Mouse (Mus musculus): ENCODE data around the gene Rab3c. TPM values are rescaled to one million over a fixed set of nuclear protein-coding genes. Genes with fewer than 3 reads are reported as not detected.

Rab3c gene
- polyA plus RNA-seq, 1 experiment from 2014 or later: 2.4 TPM

GRCm38 (mm10) chr13:110083961-110084360 lies 196.8 kb downstream of the Rab3c start:
- Histone ChIP-seq H3K9me3 (replicated peaks) (no peaks in the 10 kb centered on the region), H3K27ac (replicated peaks) (no peak overlapping the region), H3K4me1 (no peaks in the 10 kb centered on the region), H3K9ac (no peak overlapping the region), H3K27me3 (no peaks in the 10 kb centered on the region), H3K4me2 (replicated peaks) (no peak overlapping the region), H3K4me3 (replicated peaks) (no peak overlapping the region), H3K36me3 (no peaks in the 10 kb centered on the region)
- WGBS: 90% methylated on average over 8 of the region's 8 CpGs
- no peak for ATAC-seq (ENCODE audit: insufficient number of reproducible peaks, low FRiP score, low TSS enrichment, low read depth)

DNA sequence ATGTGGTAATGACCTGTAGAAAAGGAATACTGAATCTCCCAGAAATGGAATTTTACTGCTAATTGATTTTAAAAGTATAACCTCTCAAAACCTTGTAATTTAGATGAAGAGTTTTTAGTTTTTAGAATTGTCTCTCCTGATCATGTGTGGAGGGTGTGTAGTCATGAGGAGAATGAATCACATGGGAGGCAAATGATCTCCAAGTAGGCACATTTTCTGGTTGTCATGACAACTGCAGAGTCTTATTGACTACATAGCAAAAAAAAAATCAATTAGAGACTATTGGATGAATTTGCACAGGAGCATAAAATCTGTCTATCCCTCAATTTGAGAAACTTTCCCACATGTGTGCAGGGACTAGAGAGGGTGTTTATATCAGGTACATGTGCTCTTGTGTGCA lies 199.6 kb downstream of the Rab3c start:
- Histone ChIP-seq H3K27ac (replicated peaks) (no peak overlapping the region), H3K27me3 (no peaks in the 10 kb centered on the region), H3K4me3 (replicated peaks) (no peak overlapping the region), H3K9me3 (replicated peaks) (no peaks in the 10 kb centered on the region), H3K36me3 (no peaks in the 10 kb centered on the region), H3K4me2 (replicated peaks) (no peak overlapping the region), H3K4me1 (no peaks in the 10 kb centered on the region), H3K9ac (no peak overlapping the region)
- no peak for ATAC-seq (ENCODE audit: insufficient number of reproducible peaks, low FRiP score, low TSS enrichment, low read depth)

DNA sequence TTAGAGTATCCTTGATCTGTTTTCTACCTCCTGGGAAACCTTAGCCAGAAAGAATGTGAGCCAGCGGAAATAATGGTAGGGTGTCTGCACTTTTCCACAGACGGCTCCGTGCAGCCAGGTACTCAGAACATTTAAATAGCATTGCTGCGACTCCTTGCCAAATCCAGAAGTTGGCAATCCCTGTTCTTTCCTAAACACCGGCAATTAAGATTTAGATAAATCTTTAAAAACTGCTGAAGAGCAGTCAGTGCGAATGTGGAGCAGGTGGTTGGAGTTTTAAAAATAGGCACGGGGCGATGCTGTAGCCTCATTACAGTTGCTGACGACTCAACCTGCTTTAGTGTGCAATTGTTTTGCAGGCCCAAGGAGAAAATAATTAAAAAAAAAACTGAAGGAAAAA lies 205.2 kb downstream of the Rab3c start:
- Histone ChIP-seq H3K27ac (replicated peaks) (no peak overlapping the region), H3K4me1 (no peaks in the 10 kb centered on the region), H3K4me3 (replicated peaks) (no peak overlapping the region), H3K9ac (no peak overlapping the region), H3K4me2 (replicated peaks) (no peak overlapping the region), H3K27me3 (no peaks in the 10 kb centered on the region), H3K9me3 (replicated peaks) (no peaks in the 10 kb centered on the region), H3K36me3 (no peaks in the 10 kb centered on the region)
- ATAC-seq (ENCODE audit: insufficient number of reproducible peaks, low FRiP score, low TSS enrichment, low read depth): no peak
- WGBS: 63% methylated on average over 9 of the region's 9 CpGs

DNA sequence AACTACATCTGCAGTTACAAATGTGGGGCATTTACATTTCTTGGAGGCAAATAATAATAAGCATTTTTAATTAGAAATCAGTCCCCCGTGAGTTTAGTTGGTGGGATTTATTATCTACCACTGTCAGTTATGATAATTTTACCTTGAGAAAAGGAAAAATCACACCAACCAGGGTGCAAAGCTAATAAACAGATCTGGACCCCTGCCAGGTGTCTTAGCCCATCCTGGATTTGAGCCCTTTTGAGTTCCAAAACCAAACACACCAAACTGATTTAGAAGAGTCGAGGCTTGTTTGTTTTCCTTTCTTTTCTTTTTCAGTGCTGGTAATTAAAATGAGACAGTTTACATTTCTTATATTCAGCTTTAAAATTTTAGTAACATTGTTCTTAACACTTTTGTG lies 206.6 kb downstream of the Rab3c start:
- 58% methylated on average over 2 of the region's 2 CpGs for WGBS
- Histone ChIP-seq H3K36me3 (no peaks in the 10 kb centered on the region), H3K9ac (no peak overlapping the region), H3K27me3 (no peaks in the 10 kb centered on the region), H3K4me2 (replicated peaks) (no peak overlapping the region), H3K4me3 (replicated peaks) (no peak overlapping the region), H3K27ac (replicated peaks) (no peak overlapping the region), H3K9me3 (replicated peaks) (no peaks in the 10 kb centered on the region), H3K4me1 (no peaks in the 10 kb centered on the region)
- no peak for ATAC-seq (ENCODE audit: insufficient number of reproducible peaks, low FRiP score, low TSS enrichment, low read depth)

DNA sequence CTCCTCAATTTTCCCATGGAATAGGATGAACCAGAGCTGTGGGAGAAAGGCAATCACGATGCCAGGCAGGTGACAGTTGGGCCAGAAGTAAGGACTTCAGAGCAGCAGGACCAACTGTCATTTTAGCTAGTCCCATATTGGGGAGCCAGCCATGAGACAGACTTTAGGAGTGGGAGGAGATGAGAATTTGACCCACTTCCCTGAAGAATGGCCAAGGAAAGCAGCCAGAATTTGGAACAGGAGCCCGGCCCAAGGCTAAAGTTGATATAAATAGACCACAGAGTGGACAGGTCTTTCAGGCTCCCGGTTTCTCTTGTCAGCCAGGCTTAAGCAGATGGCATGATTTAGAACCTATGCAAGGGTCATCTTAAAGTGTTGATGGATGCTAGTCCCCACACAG lies 213.6 kb downstream of the Rab3c start:
- Histone ChIP-seq H3K27me3 (no peaks in the 10 kb centered on the region), H3K9me3 (replicated peaks) (no peaks in the 10 kb centered on the region), H3K4me3 (replicated peaks) (no peak overlapping the region), H3K4me2 (replicated peaks) (no peak overlapping the region), H3K27ac (replicated peaks) (no peak overlapping the region), H3K4me1 (0 out of 2 replicates have a peak, but pooled peaks cover 5% of the 10 kb centered on the region), H3K9ac (no peak overlapping the region), H3K36me3 (no peaks in the 10 kb centered on the region)
- no peak for ATAC-seq (ENCODE audit: insufficient number of reproducible peaks, low FRiP score, low TSS enrichment, low read depth)
- WGBS: 84% methylated on average over 3 of the region's 3 CpGs

DNA sequence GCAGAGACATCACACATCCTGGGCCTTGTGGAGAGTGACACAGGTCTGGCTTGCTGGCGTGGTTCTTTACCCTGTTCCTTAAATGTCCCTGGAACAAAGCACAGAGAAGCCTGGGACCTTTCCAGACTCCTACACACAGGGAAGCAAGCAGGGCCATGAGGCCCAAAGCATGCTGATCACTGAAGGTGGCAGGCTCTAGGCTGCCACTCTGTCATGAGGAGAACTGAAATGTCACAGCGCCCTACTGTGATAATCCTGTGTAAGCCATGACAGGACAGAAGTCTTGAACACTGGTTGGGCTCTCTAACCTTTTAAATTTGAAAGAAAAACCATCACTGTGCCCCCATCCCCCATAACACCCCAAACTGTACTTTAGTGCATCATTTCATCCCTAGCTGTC lies 214.1 kb downstream of the Rab3c start:
- Histone ChIP-seq H3K4me2 (replicated peaks) (no peak overlapping the region), H3K27me3 (no peaks in the 10 kb centered on the region), H3K36me3 (no peaks in the 10 kb centered on the region), H3K9me3 (replicated peaks) (no peaks in the 10 kb centered on the region), H3K4me3 (replicated peaks) (no peak overlapping the region), H3K4me1 (0 out of 2 replicates have a peak, but pooled peaks cover 5% of the 10 kb centered on the region), H3K27ac (replicated peaks) (no peak overlapping the region), H3K9ac (no peak overlapping the region)
- ATAC-seq (ENCODE audit: insufficient number of reproducible peaks, low FRiP score, low TSS enrichment, low read depth): no peak
- 80% methylated on average over 2 of the region's 2 CpGs for WGBS

- Histone ChIP-seq H3K27me3 (no peaks in the 10 kb centered on the region), H3K36me3 (no peaks in the 10 kb centered on the region), H3K4me2 (replicated peaks) (0 out of 2 replicates have a peak overlapping the region, but pooled peaks have one; percentile 6), H3K27ac (replicated peaks) (no peak overlapping the region), H3K9ac (no peak overlapping the region), H3K9me3 (replicated peaks) (no peaks in the 10 kb centered on the region), H3K4me3 (replicated peaks) (no peak overlapping the region), H3K4me1 (0 out of 2 replicates have a peak, but pooled peaks cover 5% of the 10 kb centered on the region)
- ATAC-seq (ENCODE audit: insufficient number of reproducible peaks, low FRiP score, low TSS enrichment, low read depth): peak; percentile 75; the same call in 1 of the 2 replicates
- whole genome bisulfite sequencing: 22% methylated on average over 9 of the region's 9 CpGs
Measured at GRCm38 (mm10) chr13:110062835-110063411, 217.9 kb downstream of the Rab3c start.

DNA sequence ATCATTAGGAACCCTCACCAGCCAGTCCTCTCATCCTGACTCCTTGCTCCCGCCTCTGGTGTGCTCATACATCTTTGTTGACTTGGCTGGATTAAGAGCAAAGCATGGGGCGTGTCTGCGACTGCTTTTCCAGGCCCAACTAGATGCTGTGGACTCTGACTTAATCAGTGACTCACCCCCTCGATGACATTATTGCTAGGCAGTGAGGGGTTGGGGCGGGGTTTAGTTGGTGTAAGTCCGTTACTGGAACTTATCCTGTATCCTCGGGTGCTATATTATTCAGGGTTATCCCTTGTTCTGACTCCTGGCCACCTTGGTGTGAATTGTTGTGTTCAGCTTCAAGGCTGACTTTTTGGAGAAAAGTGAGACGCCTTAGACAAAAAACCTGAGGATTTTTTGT lies 218.5 kb downstream of the Rab3c start:
- Histone ChIP-seq H3K36me3 (no peaks in the 10 kb centered on the region), H3K4me3 (replicated peaks) (no peak overlapping the region), H3K27ac (replicated peaks) (no peak overlapping the region), H3K4me2 (replicated peaks) (no peak overlapping the region), H3K9me3 (replicated peaks) (no peaks in the 10 kb centered on the region), H3K9ac (no peak overlapping the region), H3K27me3 (no peaks in the 10 kb centered on the region), H3K4me1 (0 out of 2 replicates have a peak, but pooled peaks cover 5% of the 10 kb centered on the region)
- ATAC-seq (ENCODE audit: insufficient number of reproducible peaks, low FRiP score, low TSS enrichment, low read depth): no peak
- WGBS: 63% methylated on average over 8 of the region's 8 CpGs

GRCm38 (mm10) chr13:110054538-110054937 lies 226.3 kb downstream of the Rab3c start:
- H3K9me3 ChIP-seq (replicated peaks): no peaks in the 10 kb centered on the region

DNA sequence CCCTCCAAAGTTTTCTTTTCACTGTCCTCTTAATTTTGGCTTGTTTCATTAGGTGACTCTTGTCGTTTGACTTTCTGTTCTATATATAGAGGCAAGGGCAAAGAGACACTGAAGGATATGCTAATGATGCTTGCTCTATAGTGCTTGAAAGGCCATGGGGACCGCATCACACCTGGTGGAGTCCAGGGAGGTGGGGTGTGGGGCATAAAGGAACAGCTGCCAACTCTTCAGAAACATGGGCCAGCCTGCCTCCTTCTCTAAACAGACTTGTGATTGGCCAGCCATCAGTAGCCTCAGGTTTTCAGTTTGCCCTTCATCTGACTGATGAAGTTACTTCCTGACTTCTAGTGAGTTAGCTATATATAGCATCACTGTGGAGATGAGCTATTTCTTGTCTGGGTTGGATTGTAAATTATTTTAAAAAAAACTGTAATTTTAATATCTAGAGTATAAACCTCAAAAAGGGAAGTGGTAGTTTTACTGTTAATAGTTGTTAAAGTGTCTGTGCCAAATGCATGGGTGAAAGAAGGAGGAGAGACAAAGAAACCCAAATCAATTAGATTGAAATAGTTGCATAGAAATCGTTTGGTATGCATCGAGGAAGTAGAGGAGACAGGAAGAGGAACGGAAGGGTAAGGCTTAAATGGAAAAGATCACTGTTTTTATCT lies 231.9 kb downstream of the Rab3c start:
- ATAC-seq (ENCODE audit: insufficient number of reproducible peaks, low FRiP score, low TSS enrichment, low read depth): no peak
- H3K27ac ChIP-seq (replicated peaks): no peak overlapping the region
- no peak overlapping the region for H3K9ac ChIP-seq
- WGBS: 61% methylated on average over 5 of the region's 5 CpGs
- no peaks in the 10 kb centered on the region for H3K27me3 ChIP-seq
- no peak overlapping the region for H3K4me2 ChIP-seq (replicated peaks)
- H3K4me1 ChIP-seq: no peaks in the 10 kb centered on the region
- H3K9me3 ChIP-seq (replicated peaks): no peaks in the 10 kb centered on the region
- H3K4me3 ChIP-seq (replicated peaks): no peak overlapping the region
- H3K36me3 ChIP-seq: no peaks in the 10 kb centered on the region

More at GRCm38 (mm10) chr13:110054538-110054937, 226.3 kb downstream of the Rab3c start:
- H3K4me2 ChIP-seq (replicated peaks): no peak overlapping the region
- H3K9ac ChIP-seq: no peak overlapping the region
- 45% methylated on average over 8 of the region's 8 CpGs for WGBS
- H3K4me3 ChIP-seq (replicated peaks): no peak overlapping the region
- no peaks in the 10 kb centered on the region for H3K27me3 ChIP-seq
- H3K27ac ChIP-seq (replicated peaks): no peak overlapping the region
- ATAC-seq (ENCODE audit: insufficient number of reproducible peaks, low FRiP score, low TSS enrichment, low read depth): no peak
- no peaks in the 10 kb centered on the region for H3K4me1 ChIP-seq
- H3K36me3 ChIP-seq: no peaks in the 10 kb centered on the region

GRCm38 (mm10) chr13:110044418-110044817 lies 236.4 kb downstream of the Rab3c start:
- no peaks in the 10 kb centered on the region for H3K36me3 ChIP-seq
- no peak overlapping the region for H3K4me2 ChIP-seq (replicated peaks)
- H3K27ac ChIP-seq (replicated peaks): no peak overlapping the region
- H3K4me1 ChIP-seq: no peaks in the 10 kb centered on the region
- H3K9me3 ChIP-seq (replicated peaks): no peaks in the 10 kb centered on the region
- no peak overlapping the region for H3K9ac ChIP-seq
- H3K27me3 ChIP-seq: no peaks in the 10 kb centered on the region
- H3K4me3 ChIP-seq (replicated peaks): no peak overlapping the region
- 75% methylated on average over 4 of the region's 4 CpGs for WGBS
- no peak for ATAC-seq (ENCODE audit: insufficient number of reproducible peaks, low FRiP score, low TSS enrichment, low read depth)
